Mouse (Mus musculus): Measurements from ENCODE around the gene Mrpl45.

DNA sequence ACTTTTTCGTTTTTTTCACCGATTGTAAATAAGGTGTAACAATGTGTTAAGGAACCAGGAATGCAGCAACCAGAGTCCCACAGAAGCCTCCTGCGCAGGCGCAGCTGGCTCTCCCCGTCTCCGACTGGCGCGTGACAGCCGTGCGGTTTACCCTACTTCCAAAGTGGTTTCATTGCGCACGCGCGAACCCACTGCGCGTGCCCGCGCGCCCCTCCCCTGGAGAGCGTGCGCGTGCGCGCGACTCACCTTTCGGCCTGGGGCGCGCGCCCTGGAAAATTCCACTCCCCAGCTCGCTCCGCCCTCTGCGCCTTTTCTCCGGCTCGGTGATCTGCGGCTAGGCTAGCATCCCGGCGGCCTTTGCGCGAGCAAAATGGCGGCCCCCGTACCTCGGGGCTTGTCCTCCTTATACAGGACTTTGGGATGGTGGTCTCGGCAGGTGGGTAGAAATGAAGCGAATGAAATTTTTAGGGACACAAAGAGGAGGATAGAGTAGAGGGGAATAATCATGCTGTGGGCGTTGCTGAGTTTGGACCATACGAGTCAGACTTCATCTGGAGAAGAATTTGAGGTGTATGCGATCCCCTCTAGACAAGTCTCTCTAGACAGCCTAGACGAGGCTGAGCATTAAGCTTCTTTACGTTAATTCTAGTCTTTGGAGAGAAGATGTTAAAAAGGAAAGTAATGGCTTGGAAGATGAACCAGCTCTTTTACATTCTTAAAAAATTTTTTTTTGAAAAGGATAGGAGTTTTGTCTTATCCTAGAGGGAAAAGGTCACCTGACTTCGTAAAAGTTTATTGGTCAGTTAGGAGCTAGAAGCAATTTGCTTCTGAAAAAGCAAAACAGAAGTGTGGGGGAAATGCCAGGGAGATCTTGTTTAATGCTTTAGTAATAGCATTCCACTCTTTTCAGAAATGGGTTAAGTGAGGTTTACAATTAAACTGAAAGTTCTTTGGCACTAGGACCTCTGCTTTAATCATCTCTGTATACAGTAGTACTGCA, at the start of gene Mrpl45:
- TF ChIP-seq CTCF (IDR thresholded peaks at IDR 0.05; ENCODE audit: low read depth, low read length) (no peak), POLR2A (IDR thresholded peaks at IDR 0.05; ENCODE audit: insufficient read depth, low read length) (peak; percentile 77), EP300 (IDR thresholded peaks at IDR 0.05; ENCODE audit: insufficient read depth, low read depth, low read length) (0 out of 2 replicates have a peak, but pooled peaks have one; percentile 22)
